Mouse (Mus musculus): ENCODE data around the gene B3gnt9. TPM values are rescaled to one million over a fixed set of nuclear protein-coding genes. Genes with fewer than 3 reads are reported as not detected.

The B3gnt9 gene
- polyA plus RNA-seq, 1 experiment from 2014 or later, result 11.9 TPM

DNA sequence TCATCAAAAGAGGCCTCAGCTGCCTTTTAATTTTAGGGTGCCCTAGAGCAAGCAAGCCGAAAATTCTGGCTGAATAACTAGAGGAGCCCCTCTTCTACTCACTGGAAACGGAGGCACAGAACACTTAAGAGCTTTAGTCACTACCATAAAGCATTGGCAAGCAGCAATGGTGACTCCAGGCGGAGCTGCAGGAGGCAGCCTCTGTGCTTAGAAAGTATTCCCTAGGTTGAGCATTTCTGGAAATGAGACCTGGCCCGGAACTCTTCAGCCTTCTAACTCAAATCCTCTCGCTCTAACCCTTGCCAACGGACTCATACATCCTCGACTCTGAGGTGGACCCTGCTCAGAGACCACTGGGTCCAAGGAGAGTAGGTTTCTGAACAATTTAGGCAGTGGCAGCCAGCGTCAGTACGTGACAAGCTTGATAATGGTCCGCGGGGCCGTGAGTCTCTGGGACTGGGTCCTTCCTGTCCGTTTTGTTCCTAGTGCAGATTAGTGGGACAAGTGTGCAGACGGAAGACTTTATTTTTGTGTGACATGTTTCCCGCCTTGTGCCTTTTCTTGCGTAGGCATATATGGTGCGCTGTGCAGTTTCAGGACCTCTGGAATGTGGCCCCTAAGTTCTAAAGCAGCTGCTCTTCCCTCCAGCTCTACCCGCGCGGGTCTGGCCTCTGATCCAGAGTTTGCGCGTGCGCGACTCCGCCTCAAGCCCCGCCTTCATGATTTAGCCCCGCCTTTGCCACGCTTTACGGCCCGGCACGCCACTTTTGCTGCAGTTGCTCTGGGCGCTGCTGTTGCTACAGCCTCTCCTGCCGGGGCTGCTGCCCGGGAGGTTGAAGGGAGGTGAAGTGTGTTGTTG is 30.3 kb downstream of the B3gnt9 start, which contains the start of gene D230025D16Rik:
Gene D230025D16Rik, plus strand, starts transcription at position 733 of the 859 bp plus-strand sequence.
- Histone ChIP-seq H3K4me2 (replicated peaks; ENCODE audit: low read depth, low read length) (peak within 1 kb of the TSS; percentile 84), H3K27me3 (ENCODE audit: insufficient read depth, low read length) (no peaks in the 10 kb centered on the region), H3K4me3 (ENCODE audit: low read length) (peak within 1 kb of the TSS; percentile 99), H3K36me3 (ENCODE audit: insufficient read depth, low read length) (no peaks in the 10 kb centered on the region), H3K4me1 (ENCODE audit: insufficient read depth, low read length) (peaks cover 17% of the 10 kb centered on the region), H3K27ac (ENCODE audit: low read length) (peak within 1 kb of the TSS; percentile 91), H3K9me3 (ENCODE audit: low read length) (no peaks in the 10 kb centered on the region), H3K9ac (replicated peaks; ENCODE audit: low read length) (peak within 1 kb of the TSS; percentile 93)
- peak; percentile 96 for ATAC-seq (ENCODE audit: low FRiP score, low TSS enrichment)
- WGBS, result 2% methylated on average over 34 of the region's 34 CpGs

- H3K9ac ChIP-seq (replicated peaks; ENCODE audit: low read length), result no peak overlapping the region
- WGBS, result 69% methylated on average over 7 of the region's 7 CpGs
- H3K9me3 ChIP-seq (ENCODE audit: low read length), result no peaks in the 10 kb centered on the region
- H3K4me1 ChIP-seq (ENCODE audit: insufficient read depth, low read length), result peaks cover 17% of the 10 kb centered on the region
- no peak for ATAC-seq (ENCODE audit: low FRiP score, low TSS enrichment)
- H3K27ac ChIP-seq (ENCODE audit: low read length), result no peak overlapping the region; the same call in 1 of the 2 replicates
- H3K36me3 ChIP-seq (ENCODE audit: insufficient read depth, low read length), result no peaks in the 10 kb centered on the region
- no peak overlapping the region for H3K4me3 ChIP-seq (ENCODE audit: low read length)
- no peaks in the 10 kb centered on the region for H3K27me3 ChIP-seq (ENCODE audit: insufficient read depth, low read length)
- no peak overlapping the region for H3K4me2 ChIP-seq (replicated peaks; ENCODE audit: low read depth, low read length)
Measured at GRCm38 (mm10) chr8:105223850-105224249, 31.1 kb downstream of the B3gnt9 start.

GRCm38 (mm10) chr8:105217926-105218522 is 36.9 kb downstream of the B3gnt9 start:
- no peaks in the 10 kb centered on the region for H3K27me3 ChIP-seq (ENCODE audit: insufficient read depth, low read length)

GRCm38 (mm10) chr8:105214104-105214503 is 40.8 kb downstream of the B3gnt9 start:
- no peak overlapping the region for H3K9ac ChIP-seq (replicated peaks; ENCODE audit: low read length)
- 90% methylated on average over 5 of the region's 5 CpGs for WGBS
- 0 out of 2 replicates have a peak, but pooled peaks cover 3% of the 10 kb centered on the region for H3K9me3 ChIP-seq (ENCODE audit: low read length)
- H3K27me3 ChIP-seq (ENCODE audit: insufficient read depth, low read length), result no peaks in the 10 kb centered on the region
- no peaks in the 10 kb centered on the region for H3K4me1 ChIP-seq (ENCODE audit: insufficient read depth, low read length)
- peaks cover 19% of the 10 kb centered on the region for H3K36me3 ChIP-seq (ENCODE audit: insufficient read depth, low read length)
- H3K4me2 ChIP-seq (replicated peaks; ENCODE audit: low read depth, low read length), result no peak overlapping the region
- H3K4me3 ChIP-seq (ENCODE audit: low read length), result no peak overlapping the region
- H3K27ac ChIP-seq (ENCODE audit: low read length), result no peak overlapping the region
- ATAC-seq (ENCODE audit: low FRiP score, low TSS enrichment), result no peak

More at GRCm38 (mm10) chr8:105217926-105218522, 36.9 kb downstream of the B3gnt9 start:
- ATAC-seq (ENCODE audit: low FRiP score, low TSS enrichment), result no peak; the same call in 1 of the 2 replicates
- no peaks in the 10 kb centered on the region for H3K4me1 ChIP-seq (ENCODE audit: insufficient read depth, low read length)
- H3K4me2 ChIP-seq (replicated peaks; ENCODE audit: low read depth, low read length), result no peak overlapping the region
- no peak overlapping the region for H3K9ac ChIP-seq (replicated peaks; ENCODE audit: low read length)
- no peaks in the 10 kb centered on the region for H3K9me3 ChIP-seq (ENCODE audit: low read length)
- peaks cover 10% of the 10 kb centered on the region; the same call in 1 of the 2 replicates for H3K36me3 ChIP-seq (ENCODE audit: insufficient read depth, low read length)
- WGBS, result 79% methylated on average over 5 of the region's 5 CpGs
- H3K27ac ChIP-seq (ENCODE audit: low read length), result no peak overlapping the region
- H3K4me3 ChIP-seq (ENCODE audit: low read length), result no peak overlapping the region

DNA sequence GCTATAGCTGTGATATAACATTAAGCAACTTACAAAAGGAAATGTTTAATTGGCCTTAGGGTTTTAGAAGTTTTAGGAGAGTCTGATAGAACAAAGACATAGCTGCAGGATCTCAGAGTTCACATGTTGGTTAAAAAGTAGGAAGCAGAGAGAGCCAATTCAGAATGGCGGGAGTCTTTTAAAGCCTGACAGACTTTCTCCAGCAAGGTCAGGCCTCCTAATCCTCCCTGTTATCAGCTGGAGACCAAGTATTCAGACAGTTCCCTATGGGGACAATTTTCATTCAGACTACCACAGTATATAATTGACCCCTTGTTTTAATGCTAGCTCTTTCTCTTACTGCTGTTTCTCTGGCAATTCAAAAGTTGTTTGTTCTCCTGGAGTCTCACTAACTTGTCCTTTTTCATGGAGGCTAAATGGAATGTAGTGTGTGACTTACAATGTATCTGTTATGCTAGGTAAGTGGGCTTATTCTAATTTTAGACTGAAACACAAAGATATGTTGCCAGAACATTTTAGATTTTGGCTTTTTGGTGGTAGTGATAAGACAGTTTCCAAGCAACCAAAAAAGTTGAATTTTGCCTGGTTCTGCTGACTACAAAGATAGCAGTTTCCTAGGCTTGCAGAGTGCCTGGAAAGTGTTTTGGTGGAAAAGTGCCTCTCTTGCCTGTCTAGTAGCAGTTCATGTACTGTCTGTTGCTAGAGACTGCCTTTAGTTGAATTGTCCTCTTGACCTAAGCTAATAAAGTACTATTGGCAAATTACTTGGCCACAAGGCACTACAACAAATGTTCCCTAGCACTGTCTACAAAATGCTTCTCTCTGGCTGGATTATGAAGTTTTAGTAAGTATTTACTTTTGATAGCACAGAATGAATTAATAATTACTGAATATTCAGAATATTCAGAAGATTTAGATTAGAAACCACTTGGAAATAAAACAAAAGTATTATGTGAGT is 45.5 kb downstream of the B3gnt9 start:
- no peaks in the 10 kb centered on the region for H3K4me1 ChIP-seq (ENCODE audit: insufficient read depth, low read length)
- ATAC-seq (ENCODE audit: low FRiP score, low TSS enrichment), result no peak
- H3K36me3 ChIP-seq (ENCODE audit: insufficient read depth, low read length), result peaks cover 9% of the 10 kb centered on the region
- 0 out of 2 replicates have a peak, but pooled peaks cover 3% of the 10 kb centered on the region for H3K9me3 ChIP-seq (ENCODE audit: low read length)
- no peak overlapping the region for H3K4me3 ChIP-seq (ENCODE audit: low read length)
- H3K4me2 ChIP-seq (replicated peaks; ENCODE audit: low read depth, low read length), result no peak overlapping the region
- no peak overlapping the region for H3K27ac ChIP-seq (ENCODE audit: low read length)
- no peak overlapping the region for H3K9ac ChIP-seq (replicated peaks; ENCODE audit: low read length)
- 86% methylated on average over 1 of the region's 1 CpGs for WGBS
- H3K27me3 ChIP-seq (ENCODE audit: insufficient read depth, low read length), result no peaks in the 10 kb centered on the region

GRCm38 (mm10) chr8:105207675-105208273 is 47.2 kb downstream of the B3gnt9 start:
- H3K27me3 ChIP-seq (ENCODE audit: insufficient read depth, low read length), result no peaks in the 10 kb centered on the region
- H3K36me3 ChIP-seq (ENCODE audit: insufficient read depth, low read length), result peaks cover 16% of the 10 kb centered on the region
- H3K4me2 ChIP-seq (replicated peaks; ENCODE audit: low read depth, low read length), result no peak overlapping the region
- no peak overlapping the region for H3K4me3 ChIP-seq (ENCODE audit: low read length)
- no peak overlapping the region for H3K27ac ChIP-seq (ENCODE audit: low read length)
- H3K9ac ChIP-seq (replicated peaks; ENCODE audit: low read length), result no peak overlapping the region
- H3K9me3 ChIP-seq (ENCODE audit: low read length), result 0 out of 2 replicates have a peak, but pooled peaks cover 3% of the 10 kb centered on the region
- ATAC-seq (ENCODE audit: low FRiP score, low TSS enrichment), result no peak
- H3K4me1 ChIP-seq (ENCODE audit: insufficient read depth, low read length), result no peaks in the 10 kb centered on the region
- 87% methylated on average over 2 of the region's 2 CpGs for WGBS

GRCm38 (mm10) chr8:105206766-105207275 is 48.1 kb downstream of the B3gnt9 start:
- Histone ChIP-seq H3K4me1 (ENCODE audit: insufficient read depth, low read length) (no peaks in the 10 kb centered on the region), H3K9ac (replicated peaks; ENCODE audit: low read length) (no peak overlapping the region), H3K9me3 (ENCODE audit: low read length) (0 out of 2 replicates have a peak, but pooled peaks cover 3% of the 10 kb centered on the region), H3K27ac (ENCODE audit: low read length) (no peak overlapping the region), H3K27me3 (ENCODE audit: insufficient read depth, low read length) (no peaks in the 10 kb centered on the region), H3K36me3 (ENCODE audit: insufficient read depth, low read length) (peaks cover 16% of the 10 kb centered on the region), H3K4me2 (replicated peaks; ENCODE audit: low read depth, low read length) (no peak overlapping the region), H3K4me3 (ENCODE audit: low read length) (no peak overlapping the region)
- no peak for ATAC-seq (ENCODE audit: low FRiP score, low TSS enrichment)
- 65% methylated on average over 7 of the region's 7 CpGs for WGBS

DNA sequence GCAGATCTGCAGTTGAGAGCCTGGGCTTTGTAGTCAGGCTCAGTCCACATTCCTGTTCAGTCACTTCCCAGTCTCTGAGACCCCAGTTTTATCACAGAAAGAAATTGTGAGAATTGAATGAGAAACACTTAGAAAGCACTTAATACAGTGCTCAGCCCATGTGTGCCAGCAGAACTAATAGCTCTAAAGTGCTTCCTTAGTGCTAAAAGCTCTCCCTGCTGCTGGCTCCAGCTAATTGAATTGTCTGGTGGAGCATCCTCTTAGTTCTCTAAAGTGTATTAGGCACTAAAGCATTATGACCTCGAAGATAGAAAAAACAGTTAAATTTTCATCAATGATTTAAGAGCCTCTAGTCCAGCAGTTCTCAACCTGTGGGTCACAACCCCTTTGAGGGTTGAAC is 49.2 kb downstream of the B3gnt9 start:
- H3K27ac ChIP-seq (ENCODE audit: low read length), result no peak overlapping the region
- H3K36me3 ChIP-seq (ENCODE audit: insufficient read depth, low read length), result peaks cover 16% of the 10 kb centered on the region
- 74% methylated on average over 1 of the region's 1 CpGs for WGBS
- no peak overlapping the region for H3K9ac ChIP-seq (replicated peaks; ENCODE audit: low read length)
- no peak for ATAC-seq (ENCODE audit: low FRiP score, low TSS enrichment)
- no peak overlapping the region for H3K4me2 ChIP-seq (replicated peaks; ENCODE audit: low read depth, low read length)
- H3K4me3 ChIP-seq (ENCODE audit: low read length), result no peak overlapping the region
- no peaks in the 10 kb centered on the region for H3K9me3 ChIP-seq (ENCODE audit: low read length)
- H3K4me1 ChIP-seq (ENCODE audit: insufficient read depth, low read length), result no peaks in the 10 kb centered on the region
- H3K27me3 ChIP-seq (ENCODE audit: insufficient read depth, low read length), result no peaks in the 10 kb centered on the region

Data from kidney, embryonic 16.5 days (tissue).